Mouse (Mus musculus): ENCODE data around the gene Tcf7l1. TPM values are rescaled to one million over a fixed set of nuclear protein-coding genes. Genes with fewer than 3 reads are reported as not detected.

Tcf7l1 gene
- polyA plus RNA-seq, 1 experiment: 7.9 TPM

DNA sequence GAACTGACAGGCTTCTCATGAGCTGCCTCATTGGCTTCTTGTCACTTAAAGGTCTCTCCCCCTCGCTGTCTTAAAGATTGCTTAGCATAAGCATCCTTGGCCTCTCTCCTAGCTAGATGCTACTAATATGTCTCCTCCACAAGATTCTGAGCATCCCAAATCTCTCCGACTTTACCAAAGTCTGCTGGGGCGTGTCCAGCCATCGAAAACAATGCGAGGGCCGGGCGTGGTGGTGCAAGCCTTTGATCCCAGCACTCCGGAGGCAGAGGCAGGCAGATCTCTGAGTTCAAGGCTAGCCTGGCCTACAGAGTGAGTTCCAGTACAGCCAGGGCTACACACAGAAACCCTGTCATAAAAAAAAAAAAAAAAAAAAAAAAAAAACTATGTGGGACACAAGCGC is 21.0 kb downstream of the Tcf7l1 start:
- H3K27ac ChIP-seq (replicated peaks; ENCODE audit: low read depth, low read length): no peak overlapping the region
- H3K4me1 ChIP-seq (ENCODE audit: control insufficient read depth, insufficient read depth, insufficient read length, low read length): peaks cover 16% of the 10 kb centered on the region
- H3K4me3 ChIP-seq (ENCODE audit: insufficient read depth, low read depth, low read length): no peak overlapping the region

DNA sequence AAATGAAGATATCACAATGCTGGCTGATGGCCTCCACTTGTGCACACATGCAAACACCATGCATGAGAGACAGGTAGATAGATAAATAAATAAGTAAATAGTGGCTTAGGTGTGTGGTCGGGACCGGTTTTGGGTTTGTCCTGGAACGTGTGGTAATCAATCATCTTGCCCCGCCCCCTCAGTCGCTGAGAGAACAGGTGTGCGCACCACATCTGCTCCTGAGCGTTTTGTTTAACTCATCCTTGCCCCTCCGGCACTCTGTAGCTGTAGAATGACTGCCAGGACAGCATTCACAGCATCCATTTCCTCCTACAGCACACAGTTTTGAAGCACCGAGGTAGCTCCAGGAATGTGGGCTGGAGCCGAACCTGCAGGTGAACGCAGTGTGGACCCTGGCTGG is 25.4 kb downstream of the Tcf7l1 start:
- no peak overlapping the region for H3K4me3 ChIP-seq (ENCODE audit: insufficient read depth, low read depth, low read length)

DNA sequence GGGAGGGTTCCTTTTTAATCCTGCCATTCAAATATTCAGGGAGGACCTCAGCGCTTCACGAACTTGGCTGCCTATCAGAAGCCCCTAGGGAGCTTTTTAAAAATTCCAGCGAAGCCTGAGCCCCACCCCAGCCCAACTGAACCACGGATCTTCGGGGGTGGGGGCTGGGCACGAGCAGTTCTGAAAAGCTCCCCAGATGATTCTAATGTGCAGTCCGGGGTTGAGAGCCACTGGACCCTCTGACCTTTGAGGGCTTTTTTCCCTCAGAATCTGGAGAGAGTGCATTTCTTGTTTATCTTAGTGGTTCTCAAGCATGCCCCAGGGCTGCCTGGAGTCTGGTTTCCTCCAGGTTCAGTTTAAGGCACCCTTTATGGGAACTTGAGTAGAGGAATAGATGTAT is 27.4 kb downstream of the Tcf7l1 start:
- Histone ChIP-seq H3K4me1 (ENCODE audit: control insufficient read depth, insufficient read depth, insufficient read length, low read length) (peaks cover 19% of the 10 kb centered on the region; the same call in 1 of the 2 replicates), H3K27ac (replicated peaks; ENCODE audit: low read depth, low read length) (no peak overlapping the region), H3K4me3 (ENCODE audit: insufficient read depth, low read depth, low read length) (no peak overlapping the region)

More for the DNA sequence above, 25.4 kb downstream of the Tcf7l1 start:
- Histone ChIP-seq H3K4me1 (ENCODE audit: control insufficient read depth, insufficient read depth, insufficient read length, low read length) (peaks cover 19% of the 10 kb centered on the region), H3K27ac (replicated peaks; ENCODE audit: low read depth, low read length) (no peak overlapping the region)

DNA sequence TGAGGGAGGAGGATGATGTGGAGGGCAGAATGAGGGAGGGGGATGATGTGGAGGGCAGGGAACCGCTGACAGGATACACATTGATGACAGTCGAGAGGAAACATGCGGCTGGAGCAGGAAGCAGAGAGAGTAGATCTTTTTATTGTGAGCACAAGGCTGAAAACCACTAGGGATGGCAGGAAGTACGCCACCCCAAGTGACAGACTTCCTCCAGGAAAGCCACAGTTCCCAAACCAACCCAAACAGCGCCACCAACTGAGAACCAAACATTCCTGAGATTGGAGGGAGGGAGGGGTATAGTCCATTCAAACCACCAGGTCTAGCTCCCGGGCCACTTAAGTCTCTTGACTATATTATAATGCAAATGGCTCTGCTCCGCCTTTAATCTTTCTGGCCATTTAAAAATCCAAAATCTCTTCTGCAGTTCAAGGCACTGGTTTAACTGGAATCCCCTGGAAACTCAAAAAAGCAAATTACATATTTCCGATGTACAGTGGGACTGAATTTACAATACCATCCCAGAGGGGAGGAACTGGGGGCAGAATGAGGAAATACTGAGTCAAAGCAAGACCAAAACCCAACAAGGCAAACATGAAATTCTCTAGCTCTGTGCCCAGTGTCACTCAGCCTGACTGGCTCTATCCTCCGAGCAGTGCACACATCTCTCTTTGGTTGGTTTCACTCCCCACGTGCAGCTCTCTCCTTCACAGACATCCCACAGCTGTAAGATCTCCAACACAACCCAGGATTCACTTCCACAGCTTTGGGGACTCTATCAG is 30.6 kb downstream of the Tcf7l1 start:
- no peak overlapping the region for H3K27ac ChIP-seq (replicated peaks; ENCODE audit: low read depth, low read length)
- H3K4me1 ChIP-seq (ENCODE audit: control insufficient read depth, insufficient read depth, insufficient read length, low read length): peaks cover 15% of the 10 kb centered on the region; the same call in 1 of the 2 replicates
- no peak overlapping the region for H3K4me3 ChIP-seq (ENCODE audit: insufficient read depth, low read depth, low read length)

DNA sequence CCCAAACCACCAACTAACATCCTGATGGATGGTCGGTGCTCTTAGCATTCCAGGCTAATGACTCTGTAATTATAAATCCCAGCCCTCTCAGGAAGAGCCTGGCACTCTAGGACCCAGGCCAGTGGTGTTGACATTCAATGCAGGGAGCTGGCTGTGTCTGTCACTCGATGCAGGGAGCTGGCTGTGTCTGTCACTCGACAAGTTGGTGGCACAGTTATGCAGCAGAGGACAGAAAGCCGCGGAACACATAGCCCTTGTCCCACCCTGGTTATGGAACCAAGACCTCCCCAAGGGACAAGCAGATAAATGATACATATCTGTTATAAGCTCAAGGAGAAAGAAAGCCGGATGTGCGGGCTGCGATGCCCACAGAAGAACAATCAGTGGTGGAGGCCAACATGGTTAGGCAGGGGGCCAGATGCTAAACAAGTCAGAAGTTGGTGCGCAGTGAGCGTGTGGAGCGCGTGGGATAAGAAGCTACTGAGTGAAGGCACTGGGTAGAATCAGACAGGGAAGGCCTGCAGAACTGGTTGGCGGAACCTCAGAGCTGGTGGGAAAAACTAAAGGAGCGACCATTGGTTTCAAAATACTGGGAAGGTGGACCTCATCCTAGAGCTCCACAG is 33.7 kb downstream of the Tcf7l1 start:
- H3K4me3 ChIP-seq (ENCODE audit: insufficient read depth, low read depth, low read length): no peak overlapping the region
- 0 out of 2 replicates have a peak, but pooled peaks cover 2% of the 10 kb centered on the region for H3K4me1 ChIP-seq (ENCODE audit: control insufficient read depth, insufficient read depth, insufficient read length, low read length)
- H3K27ac ChIP-seq (replicated peaks; ENCODE audit: low read depth, low read length): no peak overlapping the region

DNA sequence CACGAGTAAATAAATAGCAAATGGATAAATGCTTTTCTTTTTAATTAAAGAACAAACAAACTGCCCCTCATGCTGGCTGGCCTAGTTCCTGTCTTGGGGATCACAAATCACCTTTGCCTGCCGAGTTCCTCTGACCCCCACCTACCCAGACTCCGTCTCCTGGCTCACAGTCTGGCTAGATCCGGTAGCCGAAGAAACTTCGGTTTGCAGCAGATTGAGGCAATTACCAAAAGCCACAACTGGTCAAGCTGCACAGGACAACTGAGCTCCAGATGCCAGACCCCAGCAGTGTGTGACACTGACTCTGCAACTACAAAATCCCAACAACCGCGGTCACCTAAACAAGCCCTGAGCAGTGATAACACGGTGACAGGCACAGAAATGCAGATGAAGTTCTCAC is 34.8 kb downstream of the Tcf7l1 start:
- Histone ChIP-seq H3K4me3 (ENCODE audit: insufficient read depth, low read depth, low read length) (no peak overlapping the region), H3K27ac (replicated peaks; ENCODE audit: low read depth, low read length) (no peak overlapping the region), H3K4me1 (ENCODE audit: control insufficient read depth, insufficient read depth, insufficient read length, low read length) (peaks cover 5% of the 10 kb centered on the region)

DNA sequence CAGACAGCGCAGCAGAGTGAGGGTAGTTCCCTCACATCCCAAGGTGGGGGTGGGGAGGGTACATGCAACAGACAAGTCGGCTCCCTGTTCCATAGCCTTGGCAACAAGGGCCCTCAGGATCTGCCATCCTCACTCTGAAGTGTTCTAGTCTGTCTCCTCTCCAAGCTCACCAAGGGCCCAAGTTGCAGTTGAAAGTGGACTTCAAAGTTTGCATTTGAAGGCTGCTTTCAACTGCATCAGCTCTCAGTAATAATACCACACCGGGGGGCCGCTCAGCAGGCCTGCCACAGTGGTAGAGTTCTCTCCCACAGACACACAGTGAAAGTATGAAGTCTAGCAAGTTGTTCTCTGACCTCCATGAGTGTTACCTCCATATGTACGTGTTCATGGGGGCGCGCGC is 35.3 kb downstream of the Tcf7l1 start:
- Histone ChIP-seq H3K27ac (replicated peaks; ENCODE audit: low read depth, low read length) (no peak overlapping the region), H3K4me1 (ENCODE audit: control insufficient read depth, insufficient read depth, insufficient read length, low read length) (peaks cover 7% of the 10 kb centered on the region), H3K4me3 (ENCODE audit: insufficient read depth, low read depth, low read length) (no peak overlapping the region)

DNA sequence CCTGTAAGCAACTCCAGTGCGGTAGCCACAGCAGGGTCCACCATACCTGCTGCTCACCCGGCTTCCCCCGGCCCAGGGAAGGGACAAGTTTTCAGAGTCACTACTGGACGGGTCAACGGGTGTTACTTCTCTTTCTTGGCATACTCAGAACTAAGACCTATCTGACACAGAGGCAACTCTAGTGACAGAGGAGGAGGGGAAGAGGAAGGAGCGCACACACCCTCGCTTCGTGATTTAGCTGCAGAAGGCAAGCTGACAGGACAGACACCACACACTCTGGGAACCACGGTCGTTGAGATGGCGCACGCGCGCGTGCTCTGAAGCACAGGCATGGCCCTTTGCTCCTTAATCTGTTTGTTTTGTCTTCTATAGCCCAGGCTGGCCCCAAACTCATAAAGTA is 36.2 kb downstream of the Tcf7l1 start:
- Histone ChIP-seq H3K27ac (replicated peaks; ENCODE audit: low read depth, low read length) (no peak overlapping the region), H3K4me1 (ENCODE audit: control insufficient read depth, insufficient read depth, insufficient read length, low read length) (peaks cover 16% of the 10 kb centered on the region), H3K4me3 (ENCODE audit: insufficient read depth, low read depth, low read length) (no peak overlapping the region)

DNA sequence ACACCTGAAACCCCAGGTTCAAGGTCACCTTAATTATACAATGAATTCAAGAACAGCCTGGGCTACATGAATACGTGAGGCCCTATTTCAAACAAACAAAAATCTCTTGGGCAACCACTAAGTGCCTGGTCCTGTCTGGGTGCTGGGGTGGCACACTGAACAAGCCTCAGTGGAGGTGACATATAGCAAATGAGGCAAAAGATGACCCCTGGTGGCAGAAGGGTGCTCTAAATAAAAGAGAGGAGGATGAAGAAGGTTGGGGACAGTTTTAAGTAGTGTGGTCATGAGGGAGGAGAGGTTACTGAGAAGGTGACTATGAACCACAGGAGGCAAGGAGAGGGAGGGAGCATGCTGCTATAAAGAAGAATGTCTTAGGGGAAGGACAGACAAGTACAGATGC is 37.8 kb downstream of the Tcf7l1 start:
- Histone ChIP-seq H3K4me3 (ENCODE audit: insufficient read depth, low read depth, low read length) (no peak overlapping the region), H3K27ac (replicated peaks; ENCODE audit: low read depth, low read length) (no peak overlapping the region)

DNA sequence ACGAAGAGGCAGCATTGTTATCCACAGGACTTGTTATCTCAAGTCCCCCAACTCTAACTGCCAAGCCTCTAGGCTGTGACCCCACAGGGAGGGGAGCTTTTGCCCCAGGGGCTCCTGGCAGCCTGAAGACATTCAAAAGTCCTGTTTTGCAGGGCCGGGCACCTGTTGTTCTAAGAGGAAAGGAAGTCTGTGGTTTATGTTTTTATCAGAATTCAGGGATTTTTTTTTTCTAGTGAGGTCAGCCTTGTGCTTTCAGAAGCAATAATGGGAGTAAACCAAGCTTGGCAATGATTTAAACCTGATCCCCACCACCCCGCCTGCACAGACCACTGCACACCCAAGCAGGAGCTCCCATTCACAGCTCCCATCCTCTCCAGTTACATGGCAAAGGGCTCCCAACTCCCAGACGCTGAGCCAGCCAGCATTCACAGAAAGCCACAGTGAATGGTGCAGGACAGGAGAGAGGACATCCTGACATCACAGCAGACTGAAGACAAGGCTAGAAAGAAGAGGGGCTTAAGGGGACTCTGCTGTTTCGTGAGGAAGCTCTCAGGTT is 40.1 kb downstream of the Tcf7l1 start:
- peaks cover 36% of the 10 kb centered on the region for H3K4me1 ChIP-seq (ENCODE audit: control insufficient read depth, insufficient read depth, insufficient read length, low read length)
- H3K27ac ChIP-seq (replicated peaks; ENCODE audit: low read depth, low read length): peak overlapping the region; percentile 15
- no peak overlapping the region for H3K4me3 ChIP-seq (ENCODE audit: insufficient read depth, low read depth, low read length)

More for the DNA sequence above, 37.8 kb downstream of the Tcf7l1 start:
- peaks cover 22% of the 10 kb centered on the region for H3K4me1 ChIP-seq (ENCODE audit: control insufficient read depth, insufficient read depth, insufficient read length, low read length)

DNA sequence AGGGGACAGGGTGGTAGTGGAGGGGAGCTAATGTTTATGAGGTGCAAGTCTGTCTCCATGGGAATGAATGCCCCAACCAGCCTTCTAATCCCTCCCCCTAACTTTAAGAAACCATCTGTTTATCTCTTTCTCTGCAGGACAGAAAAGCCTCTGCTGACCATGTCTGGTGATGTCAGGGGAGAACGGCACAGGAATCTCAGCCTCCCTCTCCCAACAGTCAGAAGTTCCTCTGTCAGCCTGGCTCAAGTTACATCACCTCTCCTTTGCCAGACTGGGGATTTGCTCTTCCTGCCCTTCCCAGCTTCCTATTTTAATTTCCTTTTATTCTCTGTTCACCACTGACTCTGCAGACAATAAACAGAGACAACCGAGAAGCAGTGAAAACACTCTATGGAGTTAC is 40.6 kb downstream of the Tcf7l1 start:
- Histone ChIP-seq H3K4me3 (ENCODE audit: insufficient read depth, low read depth, low read length) (no peak overlapping the region), H3K27ac (replicated peaks; ENCODE audit: low read depth, low read length) (peak overlapping the region; percentile 15; the same call in 1 of the 2 replicates), H3K4me1 (ENCODE audit: control insufficient read depth, insufficient read depth, insufficient read length, low read length) (peaks cover 36% of the 10 kb centered on the region)

DNA sequence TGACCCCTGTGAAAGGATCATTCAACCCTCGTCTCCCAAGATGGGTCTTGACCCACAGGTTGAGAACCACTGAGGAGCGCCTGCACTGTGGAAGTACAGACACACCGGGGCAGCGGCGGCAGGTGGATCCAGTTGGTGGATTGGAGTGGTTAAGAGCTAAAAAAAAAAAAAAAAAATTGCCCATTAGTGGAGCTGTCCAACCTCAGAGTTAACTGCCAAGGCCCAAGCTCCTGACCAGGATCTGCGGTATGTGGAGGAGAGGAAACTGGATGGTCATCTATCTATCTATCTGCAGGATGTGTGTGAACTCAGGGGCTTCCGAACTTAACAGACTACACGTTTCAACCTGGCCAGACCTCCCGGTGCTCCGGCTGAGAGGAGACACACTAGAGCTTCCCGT is 41.2 kb downstream of the Tcf7l1 start:
- Histone ChIP-seq H3K4me3 (ENCODE audit: insufficient read depth, low read depth, low read length) (no peak overlapping the region), H3K4me1 (ENCODE audit: control insufficient read depth, insufficient read depth, insufficient read length, low read length) (peaks cover 36% of the 10 kb centered on the region), H3K27ac (replicated peaks; ENCODE audit: low read depth, low read length) (no peak overlapping the region)

DNA sequence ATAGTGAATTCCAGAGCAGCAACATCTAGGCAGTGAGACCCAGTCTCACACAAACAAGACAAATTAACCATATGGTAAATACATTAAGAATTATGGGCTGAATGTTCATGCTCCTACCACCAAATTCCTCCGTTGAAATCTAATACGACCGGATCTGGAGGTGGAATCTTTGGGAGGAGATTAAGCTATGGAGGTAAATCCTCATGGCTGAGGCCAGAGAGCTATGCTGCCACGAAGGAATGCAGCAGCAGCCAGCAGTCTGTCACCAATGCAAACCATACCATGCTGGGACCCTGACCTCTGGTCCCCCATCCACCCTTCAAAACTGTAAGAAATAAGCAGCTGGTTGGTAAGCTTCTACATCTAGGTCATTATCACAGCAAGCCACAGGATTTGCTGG is 41.9 kb downstream of the Tcf7l1 start:
- Histone ChIP-seq H3K4me1 (ENCODE audit: control insufficient read depth, insufficient read depth, insufficient read length, low read length) (peaks cover 36% of the 10 kb centered on the region), H3K4me3 (ENCODE audit: insufficient read depth, low read depth, low read length) (no peak overlapping the region), H3K27ac (replicated peaks; ENCODE audit: low read depth, low read length) (no peak overlapping the region)

DNA sequence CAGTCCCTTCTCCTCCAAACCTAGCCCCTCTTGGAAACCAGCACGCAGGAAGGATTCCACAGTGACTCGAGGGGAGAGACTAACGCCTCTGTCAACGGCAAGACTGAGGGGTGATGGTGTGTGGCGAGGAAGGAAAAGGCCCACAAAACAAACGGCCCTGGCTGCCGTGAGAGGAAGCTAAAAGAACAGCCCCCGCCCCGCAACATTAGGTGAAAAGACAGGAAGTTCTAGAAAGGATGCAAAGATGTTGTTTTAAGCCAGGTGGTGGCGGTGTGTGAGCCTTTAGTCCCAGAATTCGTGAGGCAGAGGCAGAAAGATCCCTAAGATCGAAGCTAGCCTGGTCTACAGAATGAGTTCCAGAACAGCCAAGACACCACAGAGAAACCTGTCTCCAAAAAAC is 43.3 kb downstream of the Tcf7l1 start:
- Histone ChIP-seq H3K4me1 (ENCODE audit: control insufficient read depth, insufficient read depth, insufficient read length, low read length) (peaks cover 43% of the 10 kb centered on the region), H3K4me3 (ENCODE audit: insufficient read depth, low read depth, low read length) (no peak overlapping the region), H3K27ac (replicated peaks; ENCODE audit: low read depth, low read length) (peak overlapping the region; percentile 57)

DNA sequence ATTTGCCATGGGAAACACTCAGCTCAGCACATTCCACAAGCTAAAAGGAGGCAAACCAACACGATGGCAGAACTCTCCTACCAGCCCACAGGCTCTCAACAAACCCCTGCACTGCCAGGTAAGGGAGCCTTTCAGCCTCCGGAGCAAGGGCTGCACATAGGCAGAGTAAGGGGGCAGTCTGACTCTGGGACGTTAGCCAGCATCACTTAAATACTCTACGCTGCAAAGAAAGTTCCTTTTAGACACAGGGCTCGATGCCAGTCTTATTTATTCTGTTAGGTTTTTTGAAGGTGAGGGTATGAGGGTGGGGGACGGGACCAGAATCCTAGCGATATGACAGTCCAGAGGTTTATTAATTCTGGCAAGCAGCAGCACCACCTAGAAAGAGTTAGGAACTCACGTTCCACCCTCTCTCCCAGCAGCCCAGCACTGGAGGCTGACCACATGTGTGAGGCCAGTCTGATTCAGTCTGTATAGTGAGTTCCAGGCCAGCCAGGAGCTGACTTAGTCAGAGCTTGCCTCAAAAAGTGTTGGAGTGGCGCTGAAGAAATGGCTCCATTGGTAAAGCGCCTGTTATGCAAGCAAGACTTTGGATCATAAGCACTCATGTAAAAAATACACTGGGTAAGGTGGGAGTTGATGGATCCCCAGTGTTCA is 44.8 kb downstream of the Tcf7l1 start:
- no peak overlapping the region for H3K4me3 ChIP-seq (ENCODE audit: insufficient read depth, low read depth, low read length)
- H3K4me1 ChIP-seq (ENCODE audit: control insufficient read depth, insufficient read depth, insufficient read length, low read length): peaks cover 50% of the 10 kb centered on the region
- H3K27ac ChIP-seq (replicated peaks; ENCODE audit: low read depth, low read length): no peak overlapping the region

Measured in brown adipose tissue, adult 24 weeks (tissue).